Mouse (Mus musculus) limb, embryonic 15.5 days (tissue): ENCODE results near the gene 6030445D17Rik. TPM values are rescaled to one million over a fixed set of nuclear protein-coding genes. Genes with fewer than 3 reads are reported as not detected.

Source experiments
- ATAC-seq: fragments of 200-750 bp; cut with Nextera tagmentation; 2 replicates; pipeline ENCODE4 v1.8.0; 2017; ENCODE audit warnings: low read depth, moderate TSS enrichment; ENCODE audit not compliant: insufficient number of reproducible peaks, low FRiP score, low TSS enrichment
- H3K27ac ChIP-seq: fragments of 300-500 bp; sonication (generic); 2 replicates; pipeline ENCODE4 v1.5.1; 2015; ENCODE audit warnings: moderate library complexity, mild to moderate bottlenecking, inconsistent platforms
- H3K27me3 ChIP-seq: fragments of 300-500 bp; sonication (generic); 2 replicates; pipeline ENCODE4 v1.6.1; 2015; ENCODE audit warnings: inconsistent platforms
- H3K36me3 ChIP-seq: fragments of 300-500 bp; sonication (generic); 2 replicates; pipeline ENCODE4 v1.6.1; 2015; ENCODE audit warnings: inconsistent platforms
- H3K4me1 ChIP-seq: fragments of 300-500 bp; sonication (generic); 2 replicates; pipeline ENCODE4 v1.6.1; 2015; ENCODE audit warnings: inconsistent platforms
- H3K4me2 ChIP-seq: fragments of 300-500 bp; sonication (generic); 2 replicates; pipeline ENCODE4 v1.6.1; 2015; ENCODE audit warnings: mild to moderate bottlenecking, inconsistent platforms
- H3K4me3 ChIP-seq: fragments of 300-500 bp; sonication (generic); 2 replicates; pipeline ENCODE4 v1.5.1; 2015; ENCODE audit warnings: mild to moderate bottlenecking, inconsistent platforms
- H3K9ac ChIP-seq: fragments of 300-500 bp; sonication (generic); 2 replicates; pipeline ENCODE4 v1.6.1; 2015; ENCODE audit warnings: inconsistent platforms
- H3K9me3 ChIP-seq: fragments of 300-500 bp; sonication (generic); 2 replicates; pipeline ENCODE4 v1.6.1; 2016; ENCODE audit warnings: inconsistent platforms
- WGBS: fragments of 180-500 bp; shearing (Covaris S2); methylation state at CpG from one replicate; pipeline ENCODE4 v1.1.7; 2015; 5-methylcytosine and 5-hydroxymethylcytosine counted together
- polyA plus RNA-seq: library from polyadenylated mRNA; unstranded; fragments of >200 nt; fragmentation: Nextera tagmentation; extraction: Ambion mirVana; gene quantifications from 2 replicates; pipeline ENCODE4 v1.2.1, GENCODE M21; 2015

The 6030445D17Rik gene
- polyA plus RNA-seq, 1 experiment from 2014 or later: 0.46 TPM

- H3K9me3 ChIP-seq: no peaks in the 10 kb centered on the region
- peak overlapping the region; percentile 69 for H3K4me3 ChIP-seq
- peaks cover 8% of the 10 kb centered on the region for H3K27me3 ChIP-seq
- peak overlapping the region; percentile 98 for H3K4me2 ChIP-seq
- peaks cover 34% of the 10 kb centered on the region for H3K4me1 ChIP-seq
- WGBS: 24% methylated on average over 6 of the region's 6 CpGs
- 0 out of 2 replicates have a peak overlapping the region, but pooled peaks have one; percentile 76 for H3K9ac ChIP-seq
- no peaks in the 10 kb centered on the region for H3K36me3 ChIP-seq
- no peak for ATAC-seq
- H3K27ac ChIP-seq: peak overlapping the region; percentile 80
Observed at GRCm38 (mm10) chr4:136461761-136462085, 327 bp upstream of the 6030445D17Rik start.

GRCm38 (mm10) chr4:136462839-136463178 is 759 bp downstream of the 6030445D17Rik start:
- Histone ChIP-seq H3K4me3 (peak overlapping the region; percentile 69), H3K4me1 (peaks cover 34% of the 10 kb centered on the region), H3K4me2 (peak overlapping the region; percentile 98), H3K9me3 (no peaks in the 10 kb centered on the region), H3K27ac (peak overlapping the region; percentile 80; the same call in 1 of the 2 replicates), H3K36me3 (no peaks in the 10 kb centered on the region), H3K27me3 (peaks cover 8% of the 10 kb centered on the region), H3K9ac (peak overlapping the region; percentile 76)
- WGBS: 2% methylated on average over 8 of the region's 8 CpGs
- ATAC-seq: peak; percentile 76; the same call in 1 of the 2 replicates

- Histone ChIP-seq H3K9ac (no peak overlapping the region), H3K27me3 (peaks cover 8% of the 10 kb centered on the region), H3K36me3 (no peaks in the 10 kb centered on the region), H3K4me3 (peak overlapping the region; percentile 69), H3K9me3 (no peaks in the 10 kb centered on the region), H3K27ac (no peak overlapping the region), H3K4me2 (peak overlapping the region; percentile 98), H3K4me1 (peaks cover 34% of the 10 kb centered on the region)
- ATAC-seq: no peak
- 32% methylated on average over 9 of the region's 9 CpGs for WGBS
Observed at GRCm38 (mm10) chr4:136463436-136463835, 1.4 kb downstream of the 6030445D17Rik start.

GRCm38 (mm10) chr4:136466226-136466625 is 4.2 kb downstream of the 6030445D17Rik start:
- no peak overlapping the region for H3K4me2 ChIP-seq
- 14% methylated on average over 4 of the region's 4 CpGs for WGBS
- H3K27ac ChIP-seq: peak overlapping the region; percentile 71

GRCm38 (mm10) chr4:136468553-136469327 is 6.7 kb downstream of the 6030445D17Rik start:
- Histone ChIP-seq H3K4me2 (peak overlapping the region; percentile 59; the same call in 1 of the 2 replicates), H3K4me3 (peak overlapping the region; percentile 88; the same call in 1 of the 2 replicates), H3K4me1 (peaks cover 41% of the 10 kb centered on the region), H3K27ac (no peak overlapping the region), H3K9me3 (no peaks in the 10 kb centered on the region), H3K27me3 (no peaks in the 10 kb centered on the region), H3K36me3 (no peaks in the 10 kb centered on the region), H3K9ac (no peak overlapping the region)
- whole genome bisulfite sequencing: 74% methylated on average over 14 of the region's 14 CpGs
- ATAC-seq: no peak; the same call in 1 of the 2 replicates

More at GRCm38 (mm10) chr4:136466226-136466625, 4.2 kb downstream of the 6030445D17Rik start:
- Histone ChIP-seq H3K4me1 (peaks cover 49% of the 10 kb centered on the region), H3K36me3 (no peaks in the 10 kb centered on the region), H3K4me3 (no peak overlapping the region), H3K27me3 (peaks cover 8% of the 10 kb centered on the region), H3K9me3 (no peaks in the 10 kb centered on the region), H3K9ac (no peak overlapping the region)
- no peak for ATAC-seq

- peak within 1 kb of the TSS; percentile 59 for H3K4me2 ChIP-seq
- H3K36me3 ChIP-seq: no peaks in the 10 kb centered on the region
- peaks cover 41% of the 10 kb centered on the region for H3K4me1 ChIP-seq
- ATAC-seq: peak; percentile 91
- H3K4me3 ChIP-seq: peak within 1 kb of the TSS; percentile 88
- WGBS: 1% methylated on average over 35 of the region's 36 CpGs
- no peaks in the 10 kb centered on the region for H3K27me3 ChIP-seq
- H3K9ac ChIP-seq: peak within 1 kb of the TSS; percentile 84
- peak within 1 kb of the TSS; percentile 98 for H3K27ac ChIP-seq
- no peaks in the 10 kb centered on the region for H3K9me3 ChIP-seq
Observed at GRCm38 (mm10) chr4:136469371-136469903, 7.4 kb downstream of the 6030445D17Rik start, which contains the start of gene Luzp1. Gene Luzp1 (plus strand): TSS chr4:136469761.

- Histone ChIP-seq H3K27ac (peak overlapping the region; percentile 98), H3K9me3 (no peaks in the 10 kb centered on the region), H3K4me3 (peak overlapping the region; percentile 88), H3K4me1 (peaks cover 40% of the 10 kb centered on the region), H3K9ac (peak overlapping the region; percentile 84), H3K36me3 (no peaks in the 10 kb centered on the region), H3K27me3 (no peaks in the 10 kb centered on the region), H3K4me2 (peak overlapping the region; percentile 59)
- peak; percentile 87 for ATAC-seq
- under 1% methylated on average over 23 of the region's 55 CpGs for WGBS
Observed at GRCm38 (mm10) chr4:136469941-136470346, 7.9 kb downstream of the 6030445D17Rik start.

GRCm38 (mm10) chr4:136470347-136471071 is 8.5 kb downstream of the 6030445D17Rik start:
- 0% methylated on average over 52 of the region's 58 CpGs for WGBS
- no peaks in the 10 kb centered on the region for H3K27me3 ChIP-seq
- peak overlapping the region; percentile 98 for H3K27ac ChIP-seq
- no peaks in the 10 kb centered on the region for H3K9me3 ChIP-seq
- no peaks in the 10 kb centered on the region for H3K36me3 ChIP-seq
- H3K4me2 ChIP-seq: peak overlapping the region; percentile 59
- peak overlapping the region; percentile 88 for H3K4me3 ChIP-seq
- no peak for ATAC-seq
- peak overlapping the region; percentile 84 for H3K9ac ChIP-seq
- peaks cover 36% of the 10 kb centered on the region for H3K4me1 ChIP-seq

- no peaks in the 10 kb centered on the region for H3K27me3 ChIP-seq
- peaks cover 7% of the 10 kb centered on the region for H3K4me1 ChIP-seq
- WGBS: 97% methylated on average over 1 of the region's 1 CpGs
- H3K4me3 ChIP-seq: no peak overlapping the region
- H3K9ac ChIP-seq: no peak overlapping the region
- no peaks in the 10 kb centered on the region for H3K9me3 ChIP-seq
- H3K27ac ChIP-seq: no peak overlapping the region
- H3K4me2 ChIP-seq: no peak overlapping the region
- H3K36me3 ChIP-seq: no peaks in the 10 kb centered on the region
- no peak for ATAC-seq
Observed at GRCm38 (mm10) chr4:136476692-136477091, 14.6 kb downstream of the 6030445D17Rik start.

- H3K9ac ChIP-seq: no peak overlapping the region
- H3K4me2 ChIP-seq: no peak overlapping the region
- H3K4me3 ChIP-seq: no peak overlapping the region
- ATAC-seq: no peak
- no peaks in the 10 kb centered on the region for H3K27me3 ChIP-seq
- WGBS: 86% methylated on average over 2 of the region's 2 CpGs
- no peaks in the 10 kb centered on the region for H3K9me3 ChIP-seq
- no peak overlapping the region for H3K27ac ChIP-seq
- no peaks in the 10 kb centered on the region for H3K4me1 ChIP-seq
- 0 out of 2 replicates have a peak, but pooled peaks cover 3% of the 10 kb centered on the region for H3K36me3 ChIP-seq
Observed at GRCm38 (mm10) chr4:136486549-136486948, 24.5 kb downstream of the 6030445D17Rik start.

GRCm38 (mm10) chr4:136495993-136496392 is 33.9 kb downstream of the 6030445D17Rik start:
- H3K27me3 ChIP-seq: no peaks in the 10 kb centered on the region
- no peak overlapping the region for H3K27ac ChIP-seq
- no peaks in the 10 kb centered on the region for H3K36me3 ChIP-seq
- no peak overlapping the region for H3K4me3 ChIP-seq
- no peak for ATAC-seq
- H3K9me3 ChIP-seq: no peaks in the 10 kb centered on the region
- peaks cover 4% of the 10 kb centered on the region; the same call in 1 of the 2 replicates for H3K4me1 ChIP-seq
- H3K4me2 ChIP-seq: no peak overlapping the region
- H3K9ac ChIP-seq: no peak overlapping the region
